Mouse (Mus musculus) C2C12 (cell line): ENCODE results near the gene Smim6. TPM values are rescaled to one million over a fixed set of nuclear protein-coding genes. Genes with fewer than 3 reads are reported as not detected.
A peak's percentile ranks its signal among the peaks of the same experiment; 100 is the strongest.

Source experiments
- H3K27me3 ChIP-seq: one replicate; pipeline ENCODE4 v1.6.1; 2011; ENCODE audit not compliant: control insufficient read depth, insufficient read depth, insufficient read length
- H3K36me3 ChIP-seq: one replicate; pipeline ENCODE4 v1.6.1; 2011; ENCODE audit not compliant: control insufficient read depth, insufficient read depth
- H3K4me3 ChIP-seq: one replicate; pipeline ENCODE4 v1.5.1; 2011; ENCODE audit warnings: mild to moderate bottlenecking, control low read depth; ENCODE audit not compliant: poor library complexity, insufficient read depth, severe bottlenecking
- H3K79me2 ChIP-seq: one replicate; pipeline ENCODE4 v1.6.1; 2011; ENCODE audit not compliant: control insufficient read depth, insufficient read depth
- H3K79me3 ChIP-seq: one replicate; pipeline ENCODE4 v1.6.1; 2011; ENCODE audit warnings: low read depth, control low read depth
- H3ac ChIP-seq: one replicate; pipeline ENCODE3; 2011; ENCODE audit warnings: low read depth; ENCODE audit not compliant: control insufficient read depth, insufficient read length
- CEBPB ChIP-seq: IDR thresholded peaks from one replicate; pipeline ENCODE4 v1.6.1; 2011; ENCODE audit warnings: low read depth, mild to moderate bottlenecking, control low read depth, moderate library complexity
- CTCF ChIP-seq: IDR thresholded peaks from one replicate; pipeline ENCODE4 v1.5.1; 2011; ENCODE audit not compliant: control insufficient read depth, insufficient read depth, insufficient read length
- FOSL1 ChIP-seq: IDR thresholded peaks from one replicate; pipeline ENCODE4 v1.8.0; 2011; ENCODE audit warnings: mild to moderate bottlenecking, low read length; ENCODE audit not compliant: poor library complexity, insufficient read depth, severe bottlenecking
- MAX ChIP-seq: IDR thresholded peaks from one replicate; pipeline ENCODE4 v1.6.1; 2011; ENCODE audit warnings: mild to moderate bottlenecking, control low read depth
- MYOD1 ChIP-seq: IDR thresholded peaks from one replicate; pipeline ENCODE4 v1.6.1; 2011; ENCODE audit warnings: low read depth; ENCODE audit not compliant: control insufficient read depth, insufficient read length
- MYOG ChIP-seq: IDR thresholded peaks from one replicate; pipeline ENCODE4 v1.6.1; 2011; ENCODE audit not compliant: control insufficient read depth, insufficient read length; ENCODE audit errors: extremely low read depth
- USF1 ChIP-seq: IDR thresholded peaks from one replicate; pipeline ENCODE4 v1.6.1; 2011; ENCODE audit warnings: low read depth, mild to moderate bottlenecking, control low read depth, moderate library complexity
- polyA plus RNA-seq: library from polyadenylated mRNA; unstranded; fragments of >200 nt; fragmentation: generic; extraction: Trizol; gene quantifications from one replicate; pipeline ENCODE4 v1.2.1, GENCODE M21; 2012; ENCODE audit warnings: missing spikeins

Gene Smim6
- polyA plus RNA-seq, 1 experiment: 0.28 TPM

DNA sequence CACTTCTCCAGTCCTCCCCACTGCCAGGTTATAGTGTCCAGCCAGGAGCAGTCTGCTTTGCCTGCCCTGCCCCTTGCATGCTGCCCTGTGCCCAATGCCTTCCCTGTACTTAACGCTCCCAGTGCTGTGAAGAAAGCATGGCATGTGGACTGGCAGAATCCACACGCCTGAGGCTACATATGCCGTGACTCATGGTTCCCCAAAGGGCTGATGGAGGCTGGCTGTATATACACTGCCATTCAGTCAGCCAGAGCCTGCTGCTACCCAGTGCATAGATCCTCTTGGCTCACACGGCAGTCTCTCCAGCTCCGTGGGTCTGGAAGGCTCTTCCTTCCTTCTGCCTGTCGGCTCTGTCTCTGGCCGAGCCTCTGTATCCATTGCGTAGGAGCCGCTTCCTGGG is 36.5 kb downstream of the Smim6 start:
- Histone ChIP-seq H3K36me3 (peaks cover 81% of the 10 kb centered on the region), H3K79me2 (peaks cover 16% of the 10 kb centered on the region), H3K79me3 (no peaks in the 10 kb centered on the region), H3K27me3 (no peaks in the 10 kb centered on the region), H3ac (no peak overlapping the region), H3K4me3 (no peak overlapping the region)
- TF ChIP-seq MAX (no peak), MYOD1 (no peak), MYOG (no peak), FOSL1 (no peak), CEBPB (no peak), CTCF (no peak)

DNA sequence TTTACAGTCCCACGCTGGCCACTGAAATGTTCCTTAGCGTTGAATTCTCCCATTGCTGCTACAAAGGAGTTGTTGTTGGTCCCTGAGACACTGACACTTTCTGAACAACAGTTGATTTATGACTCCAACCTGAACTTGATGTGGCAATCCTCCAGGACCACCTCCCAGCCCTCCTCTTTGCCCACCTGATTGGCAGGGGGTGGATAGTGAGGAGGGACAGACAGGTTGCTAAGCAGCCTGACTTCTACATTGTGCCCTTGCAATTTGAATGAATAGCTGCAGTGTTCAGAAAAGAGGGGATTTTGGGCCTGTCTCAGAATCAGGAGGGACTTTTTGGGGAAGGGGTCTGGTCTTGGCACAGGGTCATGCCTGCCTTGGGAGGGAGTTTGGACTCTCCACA is 38.9 kb downstream of the Smim6 start:
- H3K36me3 ChIP-seq: peaks cover 76% of the 10 kb centered on the region
- no peak for TF ChIP-seq MYOG
- no peak for TF ChIP-seq MYOD1
- no peak for TF ChIP-seq FOSL1
- TF ChIP-seq CTCF: no peak
- no peak for TF ChIP-seq USF1
- no peak for TF ChIP-seq MAX
- TF ChIP-seq CEBPB: no peak
- H3K4me3 ChIP-seq: no peak overlapping the region
- peaks cover 16% of the 10 kb centered on the region for H3K79me2 ChIP-seq
- H3ac ChIP-seq: no peak overlapping the region
- H3K79me3 ChIP-seq: no peaks in the 10 kb centered on the region
- no peaks in the 10 kb centered on the region for H3K27me3 ChIP-seq

DNA sequence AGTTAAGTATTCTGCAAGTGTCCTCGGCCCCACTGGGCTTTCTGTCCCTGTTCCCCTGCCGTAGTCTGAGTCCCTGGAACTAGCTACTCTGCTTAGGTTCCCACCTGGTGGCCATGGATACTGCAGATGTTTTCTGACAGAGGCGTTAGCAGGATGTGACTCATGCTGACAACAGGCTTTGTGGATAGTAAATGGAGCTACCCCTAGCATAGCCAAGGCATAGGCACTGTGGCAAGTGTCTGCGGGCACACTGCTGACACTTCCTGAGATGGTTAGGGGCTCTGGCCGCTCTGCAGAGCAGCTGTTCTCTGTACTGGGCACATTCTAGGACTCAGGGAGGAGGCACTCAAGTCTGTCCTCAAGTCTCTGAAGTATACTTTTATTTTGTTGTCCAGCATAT is 42.9 kb downstream of the Smim6 start:
- H3K4me3 ChIP-seq: no peak overlapping the region
- H3K79me3 ChIP-seq: peaks cover 2% of the 10 kb centered on the region
- no peak overlapping the region for H3ac ChIP-seq
- H3K36me3 ChIP-seq: peaks cover 62% of the 10 kb centered on the region
- TF ChIP-seq USF1 (no peak), CEBPB (no peak), MAX (peak; percentile 42), CTCF (no peak), FOSL1 (peak; percentile 78), MYOG (no peak), MYOD1 (peak; percentile 94)
- H3K27me3 ChIP-seq: no peaks in the 10 kb centered on the region
- H3K79me2 ChIP-seq: peaks cover 12% of the 10 kb centered on the region

DNA sequence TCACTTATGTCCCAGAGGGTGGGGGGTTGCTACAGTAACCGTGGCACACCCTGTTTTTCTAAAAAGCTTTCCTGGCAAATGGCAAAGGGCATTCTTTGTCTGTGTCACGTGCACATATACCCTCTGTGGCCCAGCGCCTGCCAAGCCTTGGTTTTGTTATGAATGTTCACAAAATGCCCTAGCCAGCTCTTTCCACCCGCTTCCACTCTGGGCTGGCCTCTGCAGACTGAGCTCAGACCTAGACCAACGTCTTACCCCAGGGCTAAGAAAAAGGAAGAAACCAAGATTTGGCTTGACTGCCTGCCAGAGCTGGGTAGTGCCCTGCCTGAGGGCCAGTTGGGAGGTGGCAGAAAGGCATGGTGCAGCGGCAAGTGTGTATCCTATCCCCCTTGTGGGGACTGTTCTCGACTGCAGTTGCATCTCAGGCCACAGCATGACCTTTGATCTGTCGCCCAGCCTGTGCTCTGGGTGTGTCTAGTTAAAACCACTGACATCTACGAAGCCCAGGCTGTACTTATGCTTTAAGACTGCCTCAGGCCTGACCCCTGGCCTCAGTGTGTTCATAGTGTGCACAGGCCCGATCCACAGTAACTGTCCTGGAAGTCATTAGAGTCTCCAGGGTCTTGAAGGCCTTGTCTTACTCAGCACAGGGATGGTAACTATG is 43.5 kb downstream of the Smim6 start:
- Histone ChIP-seq H3ac (peak overlapping the region; percentile 16), H3K79me3 (peaks cover 2% of the 10 kb centered on the region), H3K36me3 (peaks cover 62% of the 10 kb centered on the region), H3K79me2 (peaks cover 12% of the 10 kb centered on the region), H3K4me3 (no peak overlapping the region), H3K27me3 (no peaks in the 10 kb centered on the region)
- no peak for TF ChIP-seq MYOG
- TF ChIP-seq MYOD1: no peak
- TF ChIP-seq CEBPB: no peak
- peak; percentile 76 for TF ChIP-seq MAX
- TF ChIP-seq FOSL1: no peak
- no peak for TF ChIP-seq CTCF
- peak; percentile 94 for TF ChIP-seq USF1

DNA sequence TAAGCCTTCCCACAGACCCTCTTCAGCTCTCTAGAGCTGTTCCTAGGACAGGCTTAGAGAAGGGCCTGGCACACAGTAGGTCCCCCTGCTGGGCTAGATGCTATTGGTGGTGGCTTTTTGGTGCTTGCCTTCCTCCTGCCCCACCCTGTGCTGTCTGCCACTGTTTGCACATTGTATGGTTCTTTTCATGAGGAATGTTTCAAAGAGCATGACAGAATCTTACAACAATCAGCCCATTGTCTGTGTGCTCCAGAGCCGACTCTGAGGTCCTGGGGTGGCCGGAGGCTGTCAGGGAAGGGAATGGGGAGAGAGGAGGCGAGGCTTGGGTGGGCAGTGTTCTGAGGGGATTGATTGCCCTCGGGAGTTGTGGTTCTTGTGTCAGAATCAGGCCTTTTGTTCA is 44.6 kb downstream of the Smim6 start:
- Histone ChIP-seq H3K27me3 (no peaks in the 10 kb centered on the region), H3K79me2 (peaks cover 12% of the 10 kb centered on the region), H3K79me3 (peaks cover 2% of the 10 kb centered on the region), H3K4me3 (no peak overlapping the region), H3ac (no peak overlapping the region), H3K36me3 (peaks cover 63% of the 10 kb centered on the region)
- TF ChIP-seq MYOD1 (no peak), USF1 (no peak), CEBPB (no peak), FOSL1 (no peak), CTCF (no peak), MYOG (no peak), MAX (no peak)
